Mouse (Mus musculus): ENCODE measurements at regions not wholly inside any gene's neighbourhood (a gene's known extent, or its start where the extent isn't known, plus 50 kb on each side); places are given as distances from the start of the nearest gene placed in this dataset.

DNA sequence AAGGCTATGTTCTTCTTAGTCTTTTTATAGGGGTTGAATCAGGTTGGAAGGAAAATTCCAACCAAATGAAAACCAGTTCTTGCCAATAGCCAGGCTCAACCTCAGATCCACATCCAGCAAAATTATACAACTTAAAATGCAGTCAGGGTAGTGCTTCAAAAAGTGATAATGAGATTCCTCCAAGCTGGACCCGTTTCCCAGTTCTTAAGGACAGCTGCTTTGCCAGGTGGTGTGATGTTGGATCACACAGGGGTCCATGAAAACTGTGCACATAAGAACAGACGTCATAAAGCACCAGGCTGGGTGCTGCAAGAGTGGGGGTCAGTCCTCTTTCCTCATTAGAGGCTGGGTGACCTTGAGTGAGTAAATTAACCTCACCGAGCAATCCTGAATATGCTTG, 253.9 kb downstream of the Qdpr start:
- 42% methylated on average over 3 of the region's 3 CpGs for WGBS
- ATAC-seq (ENCODE audit: insufficient number of reproducible peaks, insufficient read depth, low FRiP score, low TSS enrichment, low read depth): no peak
- Histone ChIP-seq H3K4me2 (no peak overlapping the region), H3K36me3 (no peaks in the 10 kb centered on the region), H3K4me3 (no peak overlapping the region), H3K27me3 (no peaks in the 10 kb centered on the region), H3K9ac (no peak overlapping the region), H3K9me3 (no peaks in the 10 kb centered on the region), H3K4me1 (peaks cover 2% of the 10 kb centered on the region; the same call in 1 of the 2 replicates), H3K27ac (no peak overlapping the region)

DNA sequence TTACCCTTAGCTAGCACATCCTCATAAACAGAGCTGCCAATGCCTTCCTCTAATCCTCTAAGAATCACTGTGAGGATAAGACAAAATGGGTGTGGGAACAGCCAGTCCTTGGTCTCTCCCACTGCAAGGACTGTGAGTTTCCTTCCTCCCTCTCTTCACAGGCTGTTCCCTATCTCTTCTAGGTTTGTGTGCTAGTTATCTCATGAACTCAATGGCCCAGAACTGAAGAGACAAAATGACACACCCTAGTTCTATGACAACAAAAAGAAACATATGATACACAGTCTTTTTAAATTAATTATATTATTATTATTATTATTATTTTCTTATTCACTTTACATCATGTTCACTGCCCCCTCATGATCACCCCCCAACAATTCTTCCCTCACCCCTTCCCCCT, 257.7 kb downstream of the Qdpr start:
- Histone ChIP-seq H3K4me3 (no peak overlapping the region), H3K9me3 (no peaks in the 10 kb centered on the region), H3K27ac (no peak overlapping the region), H3K36me3 (no peaks in the 10 kb centered on the region), H3K9ac (no peak overlapping the region), H3K27me3 (no peaks in the 10 kb centered on the region), H3K4me1 (peaks cover 2% of the 10 kb centered on the region; the same call in 1 of the 2 replicates), H3K4me2 (no peak overlapping the region)
- ATAC-seq (ENCODE audit: insufficient number of reproducible peaks, insufficient read depth, low FRiP score, low TSS enrichment, low read depth): no peak

DNA sequence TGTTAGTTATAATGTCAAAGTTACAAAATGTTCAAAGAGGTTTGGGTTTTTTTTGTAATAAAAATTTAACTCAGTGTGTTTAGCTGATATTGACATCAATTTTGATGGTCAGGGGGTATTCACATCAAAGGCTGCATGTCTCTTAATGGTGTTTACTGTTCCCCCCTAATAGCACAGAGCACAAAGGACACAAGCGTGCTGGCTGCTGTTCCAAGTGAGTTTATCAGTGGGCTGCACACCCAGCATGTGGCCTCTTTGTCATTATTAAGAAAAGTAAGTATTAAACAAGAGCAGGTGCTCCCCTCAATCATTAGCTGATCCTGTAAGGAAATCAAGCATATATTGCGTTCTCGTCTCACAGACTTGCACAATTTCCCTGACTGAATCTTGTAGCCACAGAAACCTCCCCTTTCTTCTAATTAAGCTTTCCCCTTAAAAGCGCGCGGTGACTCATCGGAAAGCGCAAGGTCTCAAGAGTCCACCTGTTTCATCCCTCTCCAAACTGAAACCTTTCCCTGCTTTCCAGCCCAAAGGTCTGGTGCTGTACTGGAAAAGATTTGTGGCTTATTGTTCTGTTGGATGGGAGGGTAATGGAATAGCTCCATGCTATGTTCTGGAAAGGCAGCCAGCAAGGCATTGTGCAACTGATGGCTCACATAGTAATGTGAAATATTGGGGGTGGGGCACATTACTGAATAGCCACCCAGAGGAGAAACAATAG, 276.8 kb downstream of the Qdpr start:
- Histone ChIP-seq H3K4me1 (no peaks in the 10 kb centered on the region), H3K4me3 (no peak overlapping the region), H3K36me3 (no peaks in the 10 kb centered on the region), H3K27ac (no peak overlapping the region), H3K9ac (no peak overlapping the region), H3K4me2 (no peak overlapping the region), H3K9me3 (no peaks in the 10 kb centered on the region), H3K27me3 (no peaks in the 10 kb centered on the region)
- 79% methylated on average over 8 of the region's 8 CpGs for WGBS
- ATAC-seq (ENCODE audit: insufficient number of reproducible peaks, insufficient read depth, low FRiP score, low TSS enrichment, low read depth): no peak

DNA sequence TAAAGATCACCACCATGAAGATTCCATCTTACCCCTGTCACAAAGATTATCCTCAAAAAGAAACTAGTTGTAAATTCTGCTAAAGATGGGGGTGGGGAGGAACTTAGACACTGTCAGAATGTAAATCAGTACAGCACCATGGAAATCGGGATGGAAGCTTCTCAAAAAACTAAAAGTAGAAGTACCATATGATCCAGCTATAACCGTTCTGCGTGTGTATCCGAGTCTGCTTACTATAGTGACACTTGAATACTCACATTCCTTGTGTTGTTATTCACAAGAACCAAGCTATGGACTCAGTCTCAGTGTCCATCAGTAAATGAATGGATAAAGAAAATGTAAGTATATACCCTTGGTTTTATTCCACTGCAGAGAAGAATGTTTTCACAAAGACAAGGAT, 290.8 kb downstream of the Qdpr start:
- whole genome bisulfite sequencing: 82% methylated on average over 4 of the region's 4 CpGs
- H3K4me2 ChIP-seq: no peak overlapping the region
- H3K4me1 ChIP-seq: no peaks in the 10 kb centered on the region
- H3K27me3 ChIP-seq: no peaks in the 10 kb centered on the region
- no peak for ATAC-seq (ENCODE audit: insufficient number of reproducible peaks, insufficient read depth, low FRiP score, low TSS enrichment, low read depth)
- H3K9ac ChIP-seq: no peak overlapping the region
- H3K4me3 ChIP-seq: no peak overlapping the region
- H3K27ac ChIP-seq: no peak overlapping the region
- H3K9me3 ChIP-seq: no peaks in the 10 kb centered on the region
- H3K36me3 ChIP-seq: no peaks in the 10 kb centered on the region

DNA sequence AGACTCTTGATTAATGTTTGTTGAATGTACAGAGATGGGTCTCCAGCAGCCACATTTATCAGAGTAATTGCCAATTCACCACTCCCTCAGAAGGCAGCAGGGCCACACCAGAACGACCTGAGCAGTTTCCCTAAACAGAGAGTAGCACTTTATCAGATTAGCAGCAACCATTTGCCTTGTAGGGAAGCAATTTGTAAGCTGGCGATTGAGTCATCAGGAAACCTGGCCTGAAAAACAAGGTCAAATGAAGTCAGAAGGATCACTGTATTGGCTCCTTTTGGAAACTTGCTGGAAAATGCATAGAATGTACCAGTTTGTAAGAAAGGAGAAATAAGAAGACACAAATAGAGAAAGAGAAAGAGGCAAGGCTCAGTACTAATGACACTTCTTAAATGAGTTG, 295.1 kb downstream of the Qdpr start:
- Histone ChIP-seq H3K4me3 (no peak overlapping the region), H3K36me3 (no peaks in the 10 kb centered on the region), H3K9me3 (no peaks in the 10 kb centered on the region), H3K4me2 (no peak overlapping the region), H3K9ac (no peak overlapping the region), H3K4me1 (no peaks in the 10 kb centered on the region), H3K27me3 (no peaks in the 10 kb centered on the region), H3K27ac (no peak overlapping the region)
- no peak for ATAC-seq (ENCODE audit: insufficient number of reproducible peaks, insufficient read depth, low FRiP score, low TSS enrichment, low read depth)
- WGBS: 38% methylated on average over 2 of the region's 2 CpGs

DNA sequence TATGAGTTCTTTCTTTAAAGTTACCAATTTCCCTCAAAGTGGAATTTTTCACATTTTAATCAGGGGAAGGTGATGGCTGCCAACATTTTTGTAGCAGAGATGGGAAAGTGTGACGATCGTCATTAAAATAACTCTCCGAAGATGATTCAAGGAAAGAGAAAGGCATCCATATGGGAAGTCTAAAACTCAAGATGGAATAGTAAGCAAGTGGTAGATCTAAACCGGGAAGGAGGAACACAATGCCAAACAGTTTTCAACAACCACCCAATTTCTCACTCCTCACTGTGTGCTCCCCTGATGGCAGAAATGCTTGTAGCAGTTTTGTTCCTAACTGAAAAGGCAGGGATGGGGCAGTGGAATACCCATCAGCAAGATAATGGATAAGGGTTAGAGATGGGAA, 305.9 kb downstream of the Qdpr start:
- Histone ChIP-seq H3K4me2 (no peak overlapping the region), H3K9me3 (no peaks in the 10 kb centered on the region), H3K27me3 (no peaks in the 10 kb centered on the region), H3K4me3 (no peak overlapping the region), H3K9ac (no peak overlapping the region), H3K36me3 (no peaks in the 10 kb centered on the region), H3K4me1 (no peaks in the 10 kb centered on the region; the same call in 1 of the 2 replicates), H3K27ac (no peak overlapping the region)
- no peak for ATAC-seq (ENCODE audit: insufficient number of reproducible peaks, insufficient read depth, low FRiP score, low TSS enrichment, low read depth)
- WGBS: 90% methylated on average over 4 of the region's 4 CpGs

DNA sequence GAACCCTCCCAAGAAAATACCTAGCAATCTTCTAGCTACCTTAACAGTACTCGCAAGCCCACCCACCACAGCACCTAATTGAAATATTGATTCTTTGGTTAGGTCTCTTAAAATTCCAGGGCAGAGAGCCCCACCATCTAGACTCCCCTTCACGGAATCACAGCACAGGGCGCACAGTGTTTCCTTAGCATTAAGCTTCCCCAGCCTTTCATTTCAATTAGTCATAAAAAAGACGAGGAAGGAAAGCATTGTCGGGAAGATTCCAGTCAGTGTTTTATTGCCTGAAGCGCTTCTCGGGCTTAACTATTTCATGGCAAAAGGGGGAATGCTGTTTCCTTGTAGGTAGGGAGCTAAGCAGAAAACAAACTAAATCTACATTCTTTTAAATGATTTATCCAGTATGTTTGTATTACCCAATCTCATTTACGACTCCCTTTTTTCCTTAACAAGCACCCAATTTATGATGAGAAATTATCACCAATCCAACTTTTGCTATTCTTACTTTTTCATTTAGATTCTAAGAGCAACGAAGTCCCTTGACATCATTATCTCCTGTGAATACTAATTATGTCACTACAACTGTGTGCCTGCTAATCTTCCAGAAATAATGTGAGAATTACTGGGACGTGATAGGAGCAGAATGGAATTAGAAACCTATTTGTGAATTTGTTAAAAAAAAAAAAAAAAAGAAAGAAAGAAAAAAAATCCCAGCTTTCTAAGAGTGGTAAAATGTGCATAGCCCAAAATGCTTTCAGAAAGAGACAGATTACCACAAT, 312.6 kb downstream of the Qdpr start:
- H3K4me2 ChIP-seq: no peak overlapping the region
- no peaks in the 10 kb centered on the region for H3K9me3 ChIP-seq
- no peak overlapping the region for H3K27ac ChIP-seq
- no peaks in the 10 kb centered on the region for H3K27me3 ChIP-seq
- H3K4me1 ChIP-seq: no peaks in the 10 kb centered on the region; the same call in 1 of the 2 replicates
- H3K36me3 ChIP-seq: no peaks in the 10 kb centered on the region
- no peak overlapping the region for H3K9ac ChIP-seq
- no peak for ATAC-seq (ENCODE audit: insufficient number of reproducible peaks, insufficient read depth, low FRiP score, low TSS enrichment, low read depth)
- WGBS: 39% methylated on average over 10 of the region's 10 CpGs
- no peak overlapping the region for H3K4me3 ChIP-seq

DNA sequence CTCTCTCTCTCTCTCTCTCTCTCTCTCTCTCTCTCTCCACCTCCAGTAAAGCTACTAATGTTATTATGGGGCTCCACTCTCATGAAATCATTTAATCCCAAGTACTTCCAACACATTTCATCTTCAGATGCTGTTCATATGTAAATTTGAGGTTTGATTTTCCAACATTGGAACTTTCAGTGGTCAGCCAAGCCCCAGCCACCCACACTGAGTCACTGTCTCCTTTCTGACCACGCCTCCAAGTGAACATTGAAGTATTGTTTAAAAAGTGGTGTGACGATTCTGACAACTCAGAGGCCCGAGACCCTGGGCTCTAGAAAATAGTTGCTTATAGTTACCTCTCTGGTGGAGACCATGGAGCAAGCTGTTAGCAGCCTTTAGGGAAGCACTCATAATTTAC, 313.3 kb downstream of the Qdpr start:
- H3K4me2 ChIP-seq: no peak overlapping the region
- 48% methylated on average over 3 of the region's 3 CpGs for WGBS
- H3K4me1 ChIP-seq: no peaks in the 10 kb centered on the region
- ATAC-seq (ENCODE audit: insufficient number of reproducible peaks, insufficient read depth, low FRiP score, low TSS enrichment, low read depth): no peak
- H3K27me3 ChIP-seq: no peaks in the 10 kb centered on the region
- H3K9ac ChIP-seq: no peak overlapping the region
- no peak overlapping the region for H3K27ac ChIP-seq
- H3K9me3 ChIP-seq: no peaks in the 10 kb centered on the region
- H3K4me3 ChIP-seq: no peak overlapping the region
- H3K36me3 ChIP-seq: no peaks in the 10 kb centered on the region

DNA sequence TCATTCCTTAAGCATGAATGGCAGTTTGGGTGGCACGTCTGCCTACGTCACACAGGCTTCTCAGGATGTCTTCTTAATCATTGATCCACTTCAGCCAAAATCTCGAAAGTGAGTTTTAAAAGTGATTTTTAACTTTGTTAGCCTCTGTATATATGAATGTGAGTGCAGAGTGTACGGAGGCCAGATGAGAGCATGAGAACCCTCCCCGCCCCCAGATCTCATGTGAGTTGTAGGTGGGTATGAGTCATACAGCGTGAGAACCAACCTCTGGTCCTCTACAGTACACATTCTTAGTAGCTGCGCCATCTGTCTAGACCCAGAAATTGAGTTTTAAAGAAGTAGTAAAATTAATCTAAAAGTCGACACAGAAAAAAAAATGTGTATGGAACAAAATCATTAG, 322.1 kb downstream of the Qdpr start:
- ATAC-seq (ENCODE audit: insufficient number of reproducible peaks, insufficient read depth, low FRiP score, low TSS enrichment, low read depth): no peak
- 79% methylated on average over 8 of the region's 8 CpGs for WGBS
- no peaks in the 10 kb centered on the region for H3K36me3 ChIP-seq

DNA sequence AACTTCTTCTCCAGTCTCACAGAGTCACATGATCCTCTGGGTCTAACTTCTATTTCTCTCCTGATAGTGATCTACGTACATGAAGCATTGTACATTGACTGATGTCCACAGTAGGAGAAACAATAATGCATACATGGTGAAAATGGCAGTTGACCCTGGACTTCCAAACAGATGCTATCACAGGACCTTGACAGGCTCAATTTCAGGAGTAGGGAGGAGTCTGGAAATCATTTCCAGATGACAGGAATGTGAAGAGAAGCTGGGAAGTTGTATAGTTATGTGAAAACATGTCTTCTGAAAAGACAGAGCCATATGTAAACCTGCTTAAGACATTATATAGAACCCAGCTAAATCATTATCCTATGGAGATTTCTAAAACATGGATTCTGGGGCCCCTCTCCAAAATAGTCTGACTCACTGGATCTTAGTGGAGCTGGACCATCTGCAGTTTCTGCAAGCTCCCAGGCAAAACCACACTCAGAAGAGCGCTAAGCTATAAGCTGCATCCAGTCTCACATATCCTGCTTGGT, 322.3 kb upstream of the Ldb2 start:
- peaks cover 11% of the 10 kb centered on the region for H3K4me1 ChIP-seq
- WGBS: 49% methylated on average over 2 of the region's 2 CpGs
- H3K27ac ChIP-seq: no peak overlapping the region
- no peaks in the 10 kb centered on the region for H3K36me3 ChIP-seq
- no peaks in the 10 kb centered on the region for H3K9me3 ChIP-seq
- ATAC-seq (ENCODE audit: insufficient number of reproducible peaks, insufficient read depth, low FRiP score, low TSS enrichment, low read depth): no peak
- no peak overlapping the region for H3K4me2 ChIP-seq
- no peak overlapping the region for H3K9ac ChIP-seq
- no peaks in the 10 kb centered on the region for H3K27me3 ChIP-seq
- H3K4me3 ChIP-seq: no peak overlapping the region

More for the DNA sequence above, 322.1 kb downstream of the Qdpr start:
- Histone ChIP-seq H3K9me3 (no peaks in the 10 kb centered on the region), H3K27me3 (no peaks in the 10 kb centered on the region), H3K9ac (no peak overlapping the region), H3K27ac (no peak overlapping the region), H3K4me1 (no peaks in the 10 kb centered on the region), H3K4me3 (no peak overlapping the region), H3K4me2 (no peak overlapping the region)

DNA sequence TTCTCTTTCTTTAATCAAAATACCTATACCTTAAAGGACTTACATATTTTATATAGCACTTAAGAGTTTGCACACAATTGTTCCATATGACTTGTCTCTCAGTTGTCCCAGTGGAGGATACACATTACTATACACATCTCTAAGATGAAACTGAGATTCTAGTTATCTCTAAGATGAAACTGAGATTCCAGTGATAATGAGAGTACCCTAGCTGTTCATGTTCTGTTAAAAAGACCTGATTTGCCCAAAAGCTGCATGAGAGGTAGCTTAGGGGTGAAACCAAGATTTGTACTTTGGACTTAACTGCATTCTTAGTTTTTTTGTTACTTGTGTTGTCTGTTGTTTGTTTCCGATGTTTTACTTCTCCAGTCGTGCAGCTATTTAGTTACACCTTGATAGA, 320.3 kb upstream of the Ldb2 start:
- Histone ChIP-seq H3K4me3 (no peak overlapping the region), H3K9me3 (no peaks in the 10 kb centered on the region), H3K4me1 (peaks cover 11% of the 10 kb centered on the region), H3K4me2 (no peak overlapping the region), H3K27me3 (no peaks in the 10 kb centered on the region), H3K36me3 (no peaks in the 10 kb centered on the region), H3K27ac (no peak overlapping the region), H3K9ac (no peak overlapping the region)
- 91% methylated on average over 2 of the region's 2 CpGs for whole genome bisulfite sequencing
- no peak for ATAC-seq (ENCODE audit: insufficient number of reproducible peaks, insufficient read depth, low FRiP score, low TSS enrichment, low read depth)

DNA sequence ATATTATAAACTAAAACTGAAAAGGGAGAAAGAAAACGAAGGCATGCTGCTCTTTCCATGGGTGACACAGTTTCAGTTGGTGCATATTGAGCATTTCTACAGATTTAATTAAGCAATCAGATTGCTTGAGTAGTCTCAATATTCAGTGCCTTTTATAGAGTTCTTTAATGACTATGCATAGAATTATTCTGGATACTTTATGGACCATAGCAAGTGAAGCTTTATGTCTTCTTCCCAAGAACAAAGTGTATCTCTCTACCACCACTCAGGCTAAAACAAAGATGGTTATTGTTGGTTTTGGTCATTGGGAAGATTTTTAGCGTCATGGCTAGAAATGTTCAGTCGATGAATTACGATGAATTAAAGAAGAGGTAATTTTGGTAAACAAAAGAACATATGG, 311.8 kb upstream of the Ldb2 start:
- 82% methylated on average over 4 of the region's 4 CpGs for WGBS

More for the DNA sequence above, 311.8 kb upstream of the Ldb2 start:
- H3K4me3 ChIP-seq: no peak overlapping the region
- no peaks in the 10 kb centered on the region for H3K4me1 ChIP-seq
- no peak overlapping the region for H3K27ac ChIP-seq
- no peaks in the 10 kb centered on the region for H3K27me3 ChIP-seq
- 0 out of 2 replicates have a peak, but pooled peaks cover 4% of the 10 kb centered on the region for H3K9me3 ChIP-seq
- ATAC-seq (ENCODE audit: insufficient number of reproducible peaks, insufficient read depth, low FRiP score, low TSS enrichment, low read depth): no peak
- H3K36me3 ChIP-seq: no peaks in the 10 kb centered on the region
- no peak overlapping the region for H3K4me2 ChIP-seq
- no peak overlapping the region for H3K9ac ChIP-seq
